Mouse (Mus musculus) forebrain, postnatal 0 days (tissue): Measurements from ENCODE around the gene Ehd2. TPM values are rescaled to one million over a fixed set of nuclear protein-coding genes. Genes with fewer than 3 reads are reported as not detected.

Experiments used
- ATAC-seq: fragments of 200-750 bp; cut with Nextera tagmentation; 2 replicates; pipeline ENCODE4 v1.8.0; 2017; ENCODE audit warnings: mild to moderate bottlenecking, moderate library complexity
- DNase-seq: peaks from one replicate; pipeline ENCODE4 v3.0.0-alpha.2; 2015
- H3K27ac ChIP-seq: fragments of 300-500 bp; sonication (generic); 2 replicates; pipeline ENCODE4 v1.5.1; 2014; ENCODE audit warnings: low read depth, mild to moderate bottlenecking, antibody characterized with exemption, low read length, moderate library complexity, mixed read lengths
- H3K27me3 ChIP-seq: fragments of 300-500 bp; sonication (generic); 2 replicates; pipeline ENCODE4 v1.6.1; 2014; ENCODE audit warnings: mild to moderate bottlenecking, low read length, mixed read lengths; ENCODE audit not compliant: insufficient read depth
- H3K36me3 ChIP-seq: fragments of 300-500 bp; sonication (generic); 2 replicates; pipeline ENCODE4 v1.6.1; 2014; ENCODE audit warnings: mild to moderate bottlenecking, moderate library complexity; ENCODE audit not compliant: insufficient read depth
- H3K4me1 ChIP-seq: fragments of 300-500 bp; sonication (generic); 2 replicates; pipeline ENCODE4 v1.6.1; 2014; ENCODE audit warnings: antibody characterized with exemption; ENCODE audit not compliant: insufficient read depth
- H3K4me2 ChIP-seq: fragments of 300-500 bp; sonication (generic); 2 replicates; pipeline ENCODE4 v1.6.1; 2014; ENCODE audit warnings: low read depth, mild to moderate bottlenecking, moderate library complexity
- H3K4me3 ChIP-seq: fragments of 300-500 bp; sonication (generic); 2 replicates; pipeline ENCODE4 v1.5.1; 2014; ENCODE audit warnings: low read depth, low read length, mixed read lengths
- H3K9ac ChIP-seq: fragments of 300-500 bp; sonication (generic); 2 replicates; pipeline ENCODE4 v1.6.1; 2014; ENCODE audit warnings: mild to moderate bottlenecking
- H3K9me3 ChIP-seq: fragments of 300-500 bp; sonication (generic); 2 replicates; pipeline ENCODE4 v1.6.1; 2016; ENCODE audit warnings: low read length
- CTCF ChIP-seq: sonication (generic); IDR thresholded peaks from 2 replicates; pipeline ENCODE4 v1.5.1; 2016; ENCODE audit warnings: antibody characterized with exemption, control low read depth, low read depth
- WGBS: fragments of 180-500 bp; shearing (Covaris S2); extraction: QIAGEN DNeasy Blood & Tissue Kit; methylation state at CpG from one replicate; pipeline ENCODE4 v1.1.7; 2014; 5-methylcytosine and 5-hydroxymethylcytosine counted together
- polyA plus RNA-seq: library from polyadenylated mRNA; unstranded; fragments of >200 nt; fragmentation: Nextera tagmentation; extraction: Ambion mirVana; gene quantifications from 2 replicates; pipeline ENCODE4 v1.2.1, GENCODE M21; 2015
- total RNA-seq: library from RNA; depleted of rRNA; stranded (reverse); fragments of >200 nt; gene quantifications from 2 replicates; pipeline ENCODE4 v1.2.3, GENCODE M21; 2014

Gene Ehd2
- total and polyA plus RNA-seq, 2 experiments from 2014 or later: 3.5 to 5.0 TPM

DNA sequence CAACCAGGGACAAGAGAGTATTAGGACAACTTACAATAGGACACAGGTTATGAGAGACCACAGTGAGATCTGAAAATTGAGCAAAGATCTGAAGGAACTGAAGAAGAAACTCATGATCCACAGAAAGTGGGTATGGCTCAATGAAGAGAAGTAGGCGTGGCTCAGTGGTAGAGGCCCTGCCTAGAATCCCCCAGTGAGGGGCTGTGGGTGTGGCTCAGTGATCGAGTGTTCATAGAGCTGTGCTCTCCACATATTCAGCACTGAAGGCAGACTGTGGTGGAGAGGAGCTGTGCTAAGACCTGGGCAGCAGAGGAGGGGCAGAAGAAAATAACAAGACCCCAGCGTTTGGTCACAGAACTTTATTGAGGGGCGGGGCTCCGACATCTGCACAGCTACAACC lies 29.9 kb downstream of the Ehd2 start:
- TF ChIP-seq CTCF: no peak
- H3K36me3 ChIP-seq: peaks cover 63% of the 10 kb centered on the region
- WGBS: 89% methylated on average over 5 of the region's 5 CpGs
- H3K4me3 ChIP-seq: no peak overlapping the region
- H3K27ac ChIP-seq: no peak overlapping the region
- no peak overlapping the region for H3K4me2 ChIP-seq
- no peak overlapping the region for H3K9ac ChIP-seq
- no peaks in the 10 kb centered on the region for H3K4me1 ChIP-seq
- DNase-seq: no peak
- H3K27me3 ChIP-seq: no peaks in the 10 kb centered on the region
- no peak for ATAC-seq
- H3K9me3 ChIP-seq: no peaks in the 10 kb centered on the region

DNA sequence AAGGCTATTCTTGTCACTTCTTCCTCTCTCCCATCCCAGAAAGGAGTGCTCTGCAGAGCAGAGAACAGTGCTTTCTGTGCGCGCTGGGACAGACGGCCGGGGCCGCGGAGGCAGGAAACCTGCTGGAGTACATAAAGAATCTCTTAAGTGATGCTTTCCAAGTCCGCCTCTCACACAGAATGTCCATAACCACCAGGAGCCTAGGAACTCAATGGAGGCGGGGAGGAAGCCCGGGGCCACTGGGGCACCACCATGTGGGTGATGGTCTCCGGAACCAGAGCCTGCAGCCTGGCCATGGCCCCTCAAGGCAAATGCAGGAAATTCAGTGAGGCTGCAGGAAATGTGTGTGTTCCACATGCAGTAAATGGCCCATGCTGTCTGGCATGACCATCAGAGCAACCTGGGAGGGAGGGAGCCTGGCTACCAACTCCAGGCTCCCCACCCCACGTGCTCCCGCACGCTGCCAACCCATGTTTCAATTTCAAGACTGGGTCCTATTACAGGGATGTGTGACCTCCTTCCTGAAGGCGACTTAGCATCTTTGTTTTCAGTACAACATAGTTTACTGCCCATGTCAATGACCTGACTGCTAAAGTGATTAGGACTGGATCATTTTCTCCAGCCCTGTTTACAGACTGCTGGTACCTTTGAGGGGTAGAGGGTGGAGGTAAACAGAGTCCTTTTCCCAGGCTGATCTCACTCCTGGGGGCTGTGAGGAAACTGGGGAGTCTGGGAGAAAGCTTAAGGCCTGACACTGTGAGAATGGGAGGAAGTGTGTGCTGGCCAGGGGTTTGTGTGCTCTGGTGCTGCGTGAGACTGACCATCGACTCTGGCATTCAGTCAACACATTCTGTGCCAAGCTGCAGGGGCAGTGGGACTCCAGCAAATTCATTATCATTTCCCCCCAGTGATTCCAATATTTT lies 33.7 kb downstream of the Ehd2 start:
- DNase-seq: no peak
- Histone ChIP-seq H3K27me3 (no peaks in the 10 kb centered on the region), H3K27ac (no peak overlapping the region), H3K4me1 (no peaks in the 10 kb centered on the region), H3K4me3 (no peak overlapping the region), H3K4me2 (no peak overlapping the region), H3K9me3 (no peaks in the 10 kb centered on the region), H3K9ac (no peak overlapping the region), H3K36me3 (peaks cover 25% of the 10 kb centered on the region)
- WGBS: 68% methylated on average over 16 of the region's 16 CpGs
- no peak for TF ChIP-seq CTCF
- no peak for ATAC-seq

DNA sequence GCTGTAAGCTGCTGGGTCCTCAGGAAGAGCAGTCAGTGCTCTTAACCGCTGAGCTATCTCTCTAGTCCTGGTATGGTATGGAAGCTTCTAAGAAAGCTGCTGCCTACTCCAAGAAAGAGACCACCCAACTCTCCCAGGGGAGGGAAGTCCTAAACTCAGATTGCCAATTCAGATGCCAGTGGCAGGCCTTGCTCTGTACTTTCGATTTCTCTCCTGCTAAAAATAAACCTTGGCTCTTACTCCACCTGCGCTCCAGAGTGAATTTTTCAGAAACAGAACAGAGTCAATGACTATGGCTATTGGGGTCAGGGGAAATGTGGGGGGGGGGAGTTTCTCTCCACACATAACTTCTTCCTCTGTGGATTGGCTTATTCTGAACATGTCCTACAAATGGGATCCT lies 35.7 kb downstream of the Ehd2 start:
- Histone ChIP-seq H3K4me3 (no peak overlapping the region), H3K4me1 (no peaks in the 10 kb centered on the region)
- TF ChIP-seq CTCF: no peak

DNA sequence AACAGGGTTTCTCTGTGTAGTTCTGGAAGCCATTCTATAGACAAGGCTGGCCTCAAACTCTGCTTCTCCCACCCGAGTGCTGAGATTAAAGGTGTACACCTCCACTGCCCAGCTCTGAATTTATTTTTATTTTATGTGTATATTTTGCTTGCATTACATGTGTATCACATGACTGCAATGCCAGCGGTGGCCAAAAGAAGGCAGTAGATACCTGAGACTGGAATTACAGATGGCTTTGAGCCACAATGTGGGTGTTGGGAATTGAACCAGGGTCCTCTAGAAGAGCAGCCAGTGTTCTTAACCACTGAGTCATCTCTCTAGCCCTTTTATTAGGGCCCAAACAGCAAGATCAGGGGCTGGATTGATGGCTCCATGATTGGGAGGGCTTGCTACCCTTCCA lies 36.8 kb downstream of the Ehd2 start:
- WGBS: 64% methylated on average over 2 of the region's 2 CpGs
- no peaks in the 10 kb centered on the region for H3K36me3 ChIP-seq

More for the DNA sequence above, 35.7 kb downstream of the Ehd2 start:
- WGBS: 85% methylated on average over 3 of the region's 3 CpGs
- Histone ChIP-seq H3K9me3 (no peaks in the 10 kb centered on the region), H3K36me3 (peaks cover 6% of the 10 kb centered on the region; the same call in 1 of the 2 replicates), H3K27ac (no peak overlapping the region), H3K9ac (no peak overlapping the region), H3K27me3 (no peaks in the 10 kb centered on the region), H3K4me2 (no peak overlapping the region)
- ATAC-seq (no peak), DNase-seq (no peak)

DNA sequence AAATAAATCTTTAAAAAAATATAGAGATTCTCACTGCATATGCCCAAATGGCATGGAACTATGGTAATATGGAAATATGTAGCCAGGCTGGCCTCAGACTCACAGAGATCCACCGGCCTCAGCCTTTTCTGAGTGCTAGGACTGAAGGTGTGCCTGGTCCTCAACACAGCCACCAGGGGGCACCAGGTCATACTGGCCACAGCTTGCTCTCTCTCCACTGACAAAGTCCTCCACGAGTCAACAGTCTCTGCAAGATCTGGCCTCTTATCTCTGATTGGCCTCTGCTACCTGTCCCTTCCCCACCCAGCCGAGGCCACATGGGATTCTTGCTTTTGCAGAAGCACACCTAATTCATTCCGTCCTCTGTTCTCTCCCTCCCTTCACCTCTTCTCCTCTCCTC lies 37.5 kb downstream of the Ehd2 start:
- TF ChIP-seq CTCF: peak; percentile 54
- Histone ChIP-seq H3K9me3 (no peaks in the 10 kb centered on the region), H3K4me1 (no peaks in the 10 kb centered on the region), H3K27me3 (no peaks in the 10 kb centered on the region), H3K4me2 (no peak overlapping the region), H3K27ac (no peak overlapping the region), H3K9ac (no peak overlapping the region), H3K36me3 (no peaks in the 10 kb centered on the region), H3K4me3 (no peak overlapping the region)
- 39% methylated on average over 4 of the region's 4 CpGs for WGBS
- no peak for DNase-seq
- ATAC-seq: no peak

More for the DNA sequence above, 36.8 kb downstream of the Ehd2 start:
- Histone ChIP-seq H3K9ac (no peak overlapping the region), H3K4me3 (no peak overlapping the region), H3K4me1 (no peaks in the 10 kb centered on the region), H3K4me2 (no peak overlapping the region), H3K27ac (no peak overlapping the region), H3K27me3 (no peaks in the 10 kb centered on the region), H3K9me3 (no peaks in the 10 kb centered on the region)
- no peak for ATAC-seq
- TF ChIP-seq CTCF: no peak; the same call in 1 of the 2 replicates
- no peak for DNase-seq

DNA sequence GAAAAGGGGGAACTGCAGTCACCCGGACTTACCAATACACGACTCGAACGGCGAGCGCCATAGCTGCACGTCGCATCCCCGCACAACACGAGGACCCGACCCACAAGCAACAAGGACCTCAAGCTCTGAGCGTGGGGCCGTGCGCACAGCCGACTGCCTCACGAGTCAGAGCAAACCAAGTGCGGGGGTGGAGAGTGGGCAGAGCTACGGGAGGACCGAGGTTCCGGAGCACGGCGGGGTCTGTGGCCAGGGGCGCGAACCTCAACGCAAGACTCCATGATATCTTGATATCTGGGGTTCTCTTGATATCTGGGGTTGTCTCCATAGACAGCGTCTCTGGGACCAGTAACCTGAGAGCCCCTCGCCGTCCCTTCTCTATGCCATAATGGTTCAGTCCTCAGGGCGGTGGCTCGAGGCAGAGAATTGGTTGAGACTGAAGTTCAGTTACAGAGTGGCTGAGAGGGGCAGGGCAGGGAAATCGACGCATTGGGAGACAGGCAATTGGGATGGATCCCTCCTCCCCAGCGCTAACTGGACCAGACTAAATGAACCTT lies 45.1 kb downstream of the Ehd2 start, which contains the start of gene Selenow:
Gene Selenow, minus strand, starts transcription at position 183 of the 554 bp plus-strand sequence.
- Histone ChIP-seq H3K9ac (peak within 1 kb of the TSS; percentile 92), H3K4me3 (peak within 1 kb of the TSS; percentile 79), H3K27me3 (no peaks in the 10 kb centered on the region), H3K9me3 (no peaks in the 10 kb centered on the region), H3K4me2 (peak within 1 kb of the TSS; percentile 67), H3K4me1 (peaks cover 17% of the 10 kb centered on the region), H3K36me3 (peaks cover 24% of the 10 kb centered on the region), H3K27ac (peak within 1 kb of the TSS; percentile 93)
- WGBS: under 1% methylated on average over 33 of the region's 33 CpGs
- DNase-seq (peak; percentile 97), ATAC-seq (peak; percentile 97)
- 0 out of 2 replicates have a peak, but pooled peaks have one; percentile 1 for TF ChIP-seq CTCF

DNA sequence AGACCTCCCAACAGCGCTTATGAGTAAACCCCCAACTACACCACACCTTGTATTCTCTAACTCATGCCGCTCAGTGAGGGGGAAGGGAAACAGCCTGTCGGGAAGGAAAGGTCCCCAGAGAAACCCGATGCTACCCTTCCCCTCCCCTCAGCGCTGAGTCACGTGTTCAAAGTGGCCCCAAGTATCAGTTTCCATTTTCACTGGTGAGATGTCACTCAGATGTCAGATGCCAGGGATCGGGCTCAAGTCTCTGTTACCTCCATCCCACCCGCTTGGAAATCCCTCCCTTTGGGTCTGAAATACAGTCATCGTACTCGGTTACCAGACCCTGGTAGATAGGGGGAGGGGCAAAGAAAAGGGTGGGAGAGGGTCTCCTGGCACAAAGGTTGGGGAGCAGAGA lies 45.6 kb downstream of the Ehd2 start:
- Histone ChIP-seq H3K9me3 (no peaks in the 10 kb centered on the region), H3K36me3 (peaks cover 29% of the 10 kb centered on the region), H3K4me2 (peak overlapping the region; percentile 67), H3K4me3 (peak overlapping the region; percentile 79), H3K9ac (peak overlapping the region; percentile 92), H3K27me3 (no peaks in the 10 kb centered on the region), H3K27ac (peak overlapping the region; percentile 93), H3K4me1 (peaks cover 17% of the 10 kb centered on the region)
- DNase-seq (no peak), ATAC-seq (peak; percentile 44)
- 0 out of 2 replicates have a peak, but pooled peaks have one; percentile 6 for TF ChIP-seq CTCF
- WGBS: 0% methylated on average over 10 of the region's 10 CpGs
